Mouse (Mus musculus): Measurements from ENCODE around the gene Usp7.

GRCm38 (mm10) chr16:8715513-8716080 lies 76.5 kb downstream of the Usp7 start:
- no peak for TF ChIP-seq GATA1 (IDR thresholded peaks at IDR 0.05; ENCODE audit: low read length)
- no peak for TF ChIP-seq TAL1 (IDR thresholded peaks at IDR 0.05; ENCODE audit: low read length)
